Mouse (Mus musculus): ENCODE measurements around the gene 1700012B07Rik. TPM values are rescaled to one million over a fixed set of nuclear protein-coding genes. Genes with fewer than 3 reads are reported as not detected.

Gene 1700012B07Rik
- not detected in 2 replicates for polyA plus RNA-seq (2015; fragmentation: Nextera tagmentation; extraction: Ambion mirVana)

DNA sequence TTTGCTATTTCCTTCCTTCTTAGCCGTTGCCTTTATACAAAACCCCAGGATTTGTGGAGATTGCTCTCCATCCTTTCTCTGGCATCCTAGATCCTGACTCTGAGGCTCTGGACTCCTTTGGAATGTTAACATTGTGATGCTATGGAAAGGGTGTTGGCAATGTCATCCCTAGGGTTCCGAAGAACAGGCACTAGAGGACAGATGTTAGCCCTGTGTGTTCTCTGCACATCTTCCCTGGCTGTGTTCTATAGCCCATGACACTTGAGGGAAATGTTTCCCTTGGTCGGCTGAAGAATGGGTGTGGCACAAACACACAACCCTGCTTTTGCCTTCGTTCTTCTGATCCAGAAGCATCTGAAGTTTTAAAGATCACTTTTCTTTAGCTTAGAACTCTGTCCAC is at the start of gene 1700012B07Rik:
1700012B07Rik (minus strand) TSS at position 101 of the 400 bp plus-strand sequence.
- H3K9me3 ChIP-seq: 0 out of 2 replicates have a peak, but pooled peaks cover 8% of the 10 kb centered on the region
- WGBS: 85% methylated on average over 4 of the region's 4 CpGs
- ATAC-seq (ENCODE audit: low FRiP score): no peak
- H3K36me3 ChIP-seq: no peaks in the 10 kb centered on the region
- no peak within 1 kb of the TSS for H3K9ac ChIP-seq
- no peak within 1 kb of the TSS for H3K4me2 ChIP-seq
- H3K4me3 ChIP-seq: no peak within 1 kb of the TSS
- H3K27me3 ChIP-seq: 0 out of 2 replicates have a peak, but pooled peaks cover 2% of the 10 kb centered on the region
- H3K4me1 ChIP-seq (replicated peaks): no peaks in the 10 kb centered on the region
- H3K27ac ChIP-seq: no peak within 1 kb of the TSS

DNA sequence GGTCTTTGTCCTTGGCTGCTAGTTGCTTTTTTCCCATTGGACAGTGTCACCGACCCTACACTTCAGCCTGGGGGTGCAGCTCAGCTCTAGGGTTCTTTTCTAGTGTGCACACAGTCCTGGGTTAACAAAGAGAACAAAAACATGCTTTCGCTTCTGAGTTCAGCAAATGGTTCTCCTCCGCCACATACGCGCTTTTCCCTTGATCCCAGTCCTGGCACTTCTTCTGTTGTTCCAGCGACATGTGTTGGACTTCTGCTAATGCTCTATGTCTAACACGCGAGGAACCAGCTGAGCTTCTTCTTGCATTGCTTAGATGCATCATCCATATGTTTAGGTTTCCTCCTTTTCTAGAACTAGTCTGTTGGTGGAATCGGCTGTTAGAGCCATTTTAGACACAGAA is 48.9 kb upstream of the 1700012B07Rik start:
- Histone ChIP-seq H3K9me3 (no peaks in the 10 kb centered on the region), H3K4me3 (no peak overlapping the region), H3K27me3 (no peaks in the 10 kb centered on the region), H3K4me2 (no peak overlapping the region), H3K4me1 (replicated peaks) (0 out of 2 replicates have a peak, but pooled peaks cover 2% of the 10 kb centered on the region), H3K9ac (no peak overlapping the region), H3K36me3 (no peaks in the 10 kb centered on the region), H3K27ac (no peak overlapping the region)
- WGBS: 80% methylated on average over 9 of the region's 9 CpGs
- no peak for ATAC-seq (ENCODE audit: low FRiP score)

DNA sequence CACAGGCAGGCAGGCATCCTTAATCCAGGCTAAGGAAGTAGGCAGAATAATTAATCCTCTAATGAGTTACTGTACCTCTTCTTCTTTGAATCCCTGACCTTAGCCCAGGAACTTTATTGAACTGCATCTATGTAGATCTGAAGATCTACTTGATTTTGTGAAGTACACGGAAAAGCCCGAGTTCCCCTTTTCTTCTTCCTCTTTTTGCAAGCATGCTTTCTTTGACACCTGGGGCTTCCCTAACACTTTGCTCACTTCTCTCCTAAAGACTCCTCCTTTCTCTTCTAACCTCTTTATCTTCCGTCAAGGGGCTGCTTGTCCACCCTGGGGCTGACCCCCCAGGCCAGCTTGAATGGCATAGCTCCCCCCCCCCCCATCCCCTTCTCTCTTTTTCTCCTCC is 48.0 kb upstream of the 1700012B07Rik start:
- Histone ChIP-seq H3K4me3 (no peak overlapping the region), H3K4me2 (no peak overlapping the region), H3K9me3 (no peaks in the 10 kb centered on the region), H3K27ac (no peak overlapping the region), H3K36me3 (no peaks in the 10 kb centered on the region), H3K27me3 (no peaks in the 10 kb centered on the region), H3K4me1 (replicated peaks) (0 out of 2 replicates have a peak, but pooled peaks cover 2% of the 10 kb centered on the region), H3K9ac (no peak overlapping the region)
- WGBS: 79% methylated on average over 3 of the region's 3 CpGs
- no peak for ATAC-seq (ENCODE audit: low FRiP score)

DNA sequence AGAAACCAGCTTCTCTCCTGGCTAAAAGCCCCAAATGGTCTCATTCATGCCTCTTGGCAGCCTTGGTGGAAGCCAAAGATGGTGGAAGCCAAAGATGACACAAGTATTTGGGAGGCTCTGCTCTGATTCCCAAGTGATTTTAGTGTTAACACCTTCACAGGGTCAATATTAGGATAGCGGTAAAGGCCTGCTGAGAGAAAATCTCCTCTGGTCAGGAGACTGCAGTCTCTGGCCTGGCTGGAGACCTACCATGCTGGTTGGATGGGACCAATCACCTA is 47.6 kb upstream of the 1700012B07Rik start:
- Histone ChIP-seq H3K36me3 (no peaks in the 10 kb centered on the region), H3K4me3 (no peak overlapping the region), H3K9me3 (no peaks in the 10 kb centered on the region), H3K9ac (no peak overlapping the region), H3K27me3 (no peaks in the 10 kb centered on the region), H3K4me1 (replicated peaks) (0 out of 2 replicates have a peak, but pooled peaks cover 2% of the 10 kb centered on the region), H3K27ac (no peak overlapping the region), H3K4me2 (no peak overlapping the region)
- WGBS: 100% methylated on average over 1 of the region's 1 CpGs
- ATAC-seq (ENCODE audit: low FRiP score): no peak

DNA sequence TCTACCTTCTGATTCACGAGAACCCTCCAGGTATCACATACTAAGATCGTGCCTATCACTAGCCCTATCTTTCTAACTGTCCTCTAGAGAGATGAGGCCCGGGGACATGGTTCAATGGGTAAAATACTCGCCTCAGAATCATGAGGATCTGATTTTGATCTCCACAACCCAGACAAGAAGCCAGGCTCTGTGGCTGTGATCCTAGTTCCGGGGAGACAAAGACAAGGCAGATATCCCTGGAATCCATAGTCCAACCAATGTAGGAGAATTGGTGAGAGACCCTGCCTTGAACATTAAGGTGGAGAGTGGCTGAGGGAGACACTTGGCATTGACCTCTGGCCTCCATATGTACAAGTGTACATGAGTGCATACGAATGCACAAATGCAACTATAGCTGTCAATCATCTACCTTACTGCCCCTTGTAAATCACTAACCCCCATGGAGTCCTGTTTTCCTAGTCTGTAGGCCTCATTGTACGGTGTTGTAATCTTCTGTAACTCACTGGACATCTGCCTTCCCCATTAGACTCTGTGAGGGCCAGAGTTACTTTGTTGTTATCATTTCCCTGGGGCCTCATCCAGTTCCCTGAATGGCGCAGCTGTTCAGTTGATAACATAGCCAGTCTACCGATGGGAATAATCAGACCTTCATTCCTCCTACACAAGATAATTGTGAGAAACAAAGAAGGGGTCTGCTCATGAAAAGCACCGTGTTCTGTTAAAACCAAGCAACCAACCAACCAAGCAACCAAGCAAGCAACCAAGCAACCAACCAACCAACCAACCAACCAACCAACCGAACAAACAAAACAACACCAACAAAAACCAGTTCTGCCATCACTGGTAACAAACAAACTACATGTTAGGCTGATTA is 47.0 kb upstream of the 1700012B07Rik start:
- WGBS: 81% methylated on average over 11 of the region's 11 CpGs

DNA sequence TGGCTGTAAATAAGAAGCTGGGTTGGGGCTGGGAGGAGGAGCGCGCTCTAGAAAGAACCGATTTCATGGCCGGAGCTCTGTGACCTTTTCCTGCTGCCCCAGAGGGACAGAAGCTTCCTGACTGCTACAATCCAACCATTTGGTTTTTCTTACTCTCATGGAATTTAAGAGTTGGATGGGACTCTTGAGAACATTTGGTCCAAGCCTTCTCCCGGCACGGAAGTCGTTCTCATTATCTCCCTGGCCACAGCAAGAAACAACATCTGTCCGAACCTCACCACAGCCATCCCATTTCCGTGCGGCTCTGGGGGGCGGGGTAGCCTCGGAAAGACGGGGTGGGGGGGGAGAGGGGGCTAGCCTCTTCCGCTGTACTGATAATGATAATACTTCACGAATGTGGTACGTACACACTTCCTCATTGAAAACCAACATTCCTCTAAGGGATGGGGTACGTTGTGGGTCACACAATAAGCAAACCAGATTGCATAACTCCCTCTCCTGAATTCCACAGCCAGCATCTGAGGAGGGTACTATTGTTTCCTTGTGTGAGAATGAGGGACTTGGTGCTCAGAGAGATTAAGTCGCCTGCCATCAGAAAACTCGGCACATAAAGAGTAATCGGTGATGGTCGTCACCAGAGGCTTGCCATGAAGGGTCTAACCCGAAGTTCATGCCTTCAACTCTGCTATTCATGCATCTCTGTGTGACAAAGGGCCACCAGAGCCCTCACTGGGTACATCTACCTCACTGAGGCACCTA is 46.2 kb upstream of the 1700012B07Rik start:
- Histone ChIP-seq H3K27me3 (no peaks in the 10 kb centered on the region), H3K4me2 (no peak overlapping the region), H3K9me3 (no peaks in the 10 kb centered on the region), H3K36me3 (no peaks in the 10 kb centered on the region), H3K4me3 (no peak overlapping the region), H3K4me1 (replicated peaks) (0 out of 2 replicates have a peak, but pooled peaks cover 2% of the 10 kb centered on the region), H3K9ac (no peak overlapping the region), H3K27ac (no peak overlapping the region)
- 87% methylated on average over 22 of the region's 22 CpGs for WGBS
- no peak for ATAC-seq (ENCODE audit: low FRiP score)

More for the DNA sequence above, 47.0 kb upstream of the 1700012B07Rik start:
- Histone ChIP-seq H3K9me3 (no peaks in the 10 kb centered on the region), H3K4me2 (no peak overlapping the region), H3K4me3 (no peak overlapping the region), H3K27me3 (no peaks in the 10 kb centered on the region), H3K27ac (no peak overlapping the region), H3K36me3 (no peaks in the 10 kb centered on the region), H3K4me1 (replicated peaks) (0 out of 2 replicates have a peak, but pooled peaks cover 2% of the 10 kb centered on the region), H3K9ac (no peak overlapping the region)
- no peak for ATAC-seq (ENCODE audit: low FRiP score)

DNA sequence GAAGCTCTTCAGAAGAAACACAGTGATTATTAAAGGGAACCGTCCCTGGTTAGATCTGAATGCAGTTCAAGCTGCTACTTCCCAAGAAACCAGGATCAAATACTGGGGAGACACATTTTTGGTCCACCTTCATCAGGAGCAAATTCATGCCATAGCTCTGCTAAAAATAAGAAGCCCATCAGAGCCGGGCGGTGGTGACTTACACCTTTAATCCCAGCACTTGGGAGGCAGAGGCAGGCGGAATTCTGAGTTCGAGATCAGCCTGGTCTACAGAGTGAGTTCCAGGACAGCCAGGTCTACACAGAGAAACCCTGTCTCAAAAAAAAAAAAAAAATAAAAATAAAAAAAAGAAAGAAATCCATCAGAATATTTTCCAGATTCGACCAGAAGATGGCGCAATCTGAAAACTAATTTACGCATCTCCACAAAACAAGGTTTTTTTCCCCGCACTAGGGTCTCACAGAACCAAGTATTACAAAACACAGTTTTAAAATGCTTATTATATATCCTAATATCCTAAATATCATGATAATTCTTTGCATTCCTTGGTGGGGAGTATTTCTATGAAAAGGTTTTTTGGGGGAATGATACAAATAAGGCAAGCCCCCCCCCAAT is 45.4 kb upstream of the 1700012B07Rik start:
- H3K4me3 ChIP-seq: no peak overlapping the region
- H3K4me2 ChIP-seq: no peak overlapping the region
- WGBS: 49% methylated on average over 9 of the region's 9 CpGs
- H3K27ac ChIP-seq: no peak overlapping the region
- no peaks in the 10 kb centered on the region for H3K27me3 ChIP-seq
- H3K36me3 ChIP-seq: no peaks in the 10 kb centered on the region
- no peak overlapping the region for H3K9ac ChIP-seq
- no peak for ATAC-seq (ENCODE audit: low FRiP score)
- H3K9me3 ChIP-seq: no peaks in the 10 kb centered on the region
- H3K4me1 ChIP-seq (replicated peaks): 0 out of 2 replicates have a peak, but pooled peaks cover 2% of the 10 kb centered on the region

DNA sequence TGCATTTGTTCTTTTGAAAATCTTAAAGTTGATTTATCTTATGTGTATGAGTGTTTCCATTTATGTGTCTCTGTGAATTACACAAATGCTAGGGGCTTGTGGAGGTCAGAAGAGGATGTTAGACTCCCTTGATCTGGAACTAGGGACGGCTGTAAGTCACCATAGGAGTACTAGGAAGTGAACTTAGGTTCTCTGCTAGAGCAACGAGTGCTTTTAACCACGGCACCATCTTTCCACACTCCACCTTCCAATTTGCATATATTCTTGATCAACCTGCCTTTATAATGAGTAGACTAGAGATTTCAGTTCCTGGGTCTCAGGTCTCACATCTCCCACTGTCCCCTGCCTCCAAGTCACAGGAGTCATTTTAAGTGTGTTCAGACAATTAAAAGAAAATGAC is 44.8 kb upstream of the 1700012B07Rik start:
- Histone ChIP-seq H3K4me2 (no peak overlapping the region), H3K4me1 (replicated peaks) (0 out of 2 replicates have a peak, but pooled peaks cover 2% of the 10 kb centered on the region), H3K36me3 (no peaks in the 10 kb centered on the region), H3K9ac (no peak overlapping the region), H3K9me3 (no peaks in the 10 kb centered on the region), H3K27ac (no peak overlapping the region), H3K27me3 (no peaks in the 10 kb centered on the region), H3K4me3 (no peak overlapping the region)
- WGBS: 85% methylated on average over 3 of the region's 3 CpGs
- no peak for ATAC-seq (ENCODE audit: low FRiP score)

DNA sequence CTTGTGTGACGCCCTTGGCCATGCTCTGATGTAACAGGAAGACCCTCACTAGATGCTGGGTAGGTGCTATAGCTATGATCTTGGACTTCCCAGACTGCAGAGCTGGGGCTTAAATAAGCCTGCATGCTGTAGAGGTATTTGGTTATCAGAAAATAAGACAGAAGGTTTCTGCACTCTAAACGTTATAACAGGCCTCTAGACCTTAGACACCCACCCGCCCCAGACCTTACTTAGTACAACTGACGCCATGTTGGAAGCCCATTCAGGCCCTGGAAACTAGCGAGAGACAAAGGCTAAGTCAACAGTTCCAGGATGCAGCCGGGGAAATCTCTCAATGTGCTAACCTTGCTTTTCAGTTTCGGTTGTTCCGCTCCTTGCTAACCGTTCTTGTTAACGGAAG is 44.2 kb upstream of the 1700012B07Rik start:
- Histone ChIP-seq H3K9ac (no peak overlapping the region), H3K27ac (no peak overlapping the region), H3K4me3 (no peak overlapping the region), H3K27me3 (no peaks in the 10 kb centered on the region), H3K36me3 (no peaks in the 10 kb centered on the region), H3K4me2 (no peak overlapping the region), H3K9me3 (no peaks in the 10 kb centered on the region), H3K4me1 (replicated peaks) (0 out of 2 replicates have a peak, but pooled peaks cover 2% of the 10 kb centered on the region)
- WGBS: 90% methylated on average over 10 of the region's 10 CpGs
- ATAC-seq (ENCODE audit: low FRiP score): no peak

DNA sequence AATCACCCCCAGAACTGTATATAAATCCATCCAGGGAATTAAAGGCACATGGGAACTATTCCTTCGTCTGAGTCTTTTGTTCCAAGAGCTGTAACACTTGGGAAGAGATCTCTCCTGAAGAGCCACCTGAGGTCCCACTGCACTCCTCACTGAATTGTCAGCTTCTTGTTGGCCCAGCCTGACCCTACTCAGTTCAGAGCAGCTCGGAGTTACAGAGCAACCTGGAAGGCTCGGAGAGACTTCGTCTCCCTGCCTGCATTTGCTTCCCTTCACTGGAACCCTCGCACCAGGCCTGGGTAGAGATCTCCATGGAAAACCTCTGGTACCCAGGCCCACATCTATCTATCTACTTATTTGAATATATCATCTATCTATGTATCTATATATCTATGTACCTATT is 40.0 kb upstream of the 1700012B07Rik start:
- no peaks in the 10 kb centered on the region for H3K27me3 ChIP-seq
- H3K9ac ChIP-seq: no peak overlapping the region
- H3K27ac ChIP-seq: no peak overlapping the region
- WGBS: 91% methylated on average over 5 of the region's 5 CpGs
- ATAC-seq (ENCODE audit: low FRiP score): no peak
- H3K4me1 ChIP-seq (replicated peaks): no peaks in the 10 kb centered on the region
- no peak overlapping the region for H3K4me2 ChIP-seq
- H3K4me3 ChIP-seq: no peak overlapping the region
- no peaks in the 10 kb centered on the region for H3K9me3 ChIP-seq
- no peaks in the 10 kb centered on the region for H3K36me3 ChIP-seq

DNA sequence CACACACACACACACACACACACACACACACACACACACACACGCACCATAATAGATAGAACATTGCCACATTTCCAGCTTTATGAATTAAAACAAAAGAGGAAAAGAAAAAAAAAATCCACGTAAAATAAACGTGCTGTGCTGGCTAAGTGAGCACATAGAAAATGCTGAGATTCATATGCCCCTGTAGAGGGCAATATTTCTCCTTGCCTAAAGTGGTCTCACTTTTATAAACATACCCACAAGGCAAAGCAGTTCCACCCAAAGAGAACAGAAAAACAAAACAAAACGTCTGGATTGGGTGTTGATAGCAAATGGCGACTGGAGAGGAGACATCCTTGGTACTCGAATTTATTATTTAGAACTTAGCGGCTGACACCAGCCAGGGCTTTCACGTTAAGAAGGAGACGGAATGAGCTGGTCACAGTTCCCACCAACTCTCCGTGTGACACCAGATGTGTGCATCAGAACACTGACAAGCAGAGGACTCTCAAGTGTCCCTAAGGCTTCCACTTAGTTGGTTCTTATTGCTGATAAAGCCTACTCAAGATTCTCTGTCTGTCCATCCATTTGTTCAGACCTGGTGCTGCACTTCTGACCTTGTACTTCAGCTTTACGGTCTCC is 38.8 kb upstream of the 1700012B07Rik start:
- 83% methylated on average over 11 of the region's 11 CpGs for WGBS
- ATAC-seq (ENCODE audit: low FRiP score): no peak

DNA sequence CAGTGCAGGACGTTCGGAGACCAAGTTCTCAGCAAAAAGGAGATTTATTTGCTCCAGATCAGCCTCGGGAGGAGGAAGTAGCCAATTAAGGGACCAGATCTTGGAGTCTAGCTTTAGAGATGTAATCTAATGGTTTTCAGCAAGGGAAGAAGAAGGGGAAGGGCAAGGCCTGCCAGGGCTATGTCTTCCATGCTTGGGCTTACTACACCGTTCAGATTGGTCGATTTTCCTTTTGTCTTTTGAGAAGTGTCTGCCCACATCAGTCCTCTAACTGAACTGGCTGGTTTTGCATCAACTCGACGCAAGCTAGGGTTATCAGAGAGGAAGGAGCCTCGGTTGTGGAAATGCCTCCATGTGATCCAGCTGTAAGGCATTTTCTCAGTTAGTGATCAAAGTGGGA is 37.7 kb upstream of the 1700012B07Rik start:
- 86% methylated on average over 8 of the region's 8 CpGs for WGBS
- H3K9ac ChIP-seq: no peak overlapping the region
- H3K4me2 ChIP-seq: no peak overlapping the region
- no peaks in the 10 kb centered on the region for H3K9me3 ChIP-seq
- H3K4me1 ChIP-seq (replicated peaks): no peaks in the 10 kb centered on the region
- H3K36me3 ChIP-seq: no peaks in the 10 kb centered on the region
- H3K4me3 ChIP-seq: no peak overlapping the region
- H3K27me3 ChIP-seq: no peaks in the 10 kb centered on the region
- no peak overlapping the region for H3K27ac ChIP-seq
- no peak for ATAC-seq (ENCODE audit: low FRiP score)

More for the DNA sequence above, 38.8 kb upstream of the 1700012B07Rik start:
- no peak overlapping the region for H3K4me3 ChIP-seq
- no peak overlapping the region for H3K9ac ChIP-seq
- no peak overlapping the region for H3K27ac ChIP-seq
- H3K4me2 ChIP-seq: no peak overlapping the region
- no peaks in the 10 kb centered on the region for H3K9me3 ChIP-seq
- no peaks in the 10 kb centered on the region for H3K36me3 ChIP-seq
- H3K27me3 ChIP-seq: no peaks in the 10 kb centered on the region
- H3K4me1 ChIP-seq (replicated peaks): no peaks in the 10 kb centered on the region
